Mouse (Mus musculus) spleen, postnatal 14 days (tissue): ENCODE measurements around the gene Plppr1.
"Not testable (repeated sequence)": the region's sequence is repeated elsewhere in the genome, so short reads cannot be mapped to it uniquely, and the experiment has no call there.

Experiments
- DNase-seq, 2 experiments: peaks; one replicate each; pipeline ENCODE4 v3.0.0; 2021 to 2022; ENCODE audit warnings: low spot score in 2 of 2

The Plppr1 gene

DNA sequence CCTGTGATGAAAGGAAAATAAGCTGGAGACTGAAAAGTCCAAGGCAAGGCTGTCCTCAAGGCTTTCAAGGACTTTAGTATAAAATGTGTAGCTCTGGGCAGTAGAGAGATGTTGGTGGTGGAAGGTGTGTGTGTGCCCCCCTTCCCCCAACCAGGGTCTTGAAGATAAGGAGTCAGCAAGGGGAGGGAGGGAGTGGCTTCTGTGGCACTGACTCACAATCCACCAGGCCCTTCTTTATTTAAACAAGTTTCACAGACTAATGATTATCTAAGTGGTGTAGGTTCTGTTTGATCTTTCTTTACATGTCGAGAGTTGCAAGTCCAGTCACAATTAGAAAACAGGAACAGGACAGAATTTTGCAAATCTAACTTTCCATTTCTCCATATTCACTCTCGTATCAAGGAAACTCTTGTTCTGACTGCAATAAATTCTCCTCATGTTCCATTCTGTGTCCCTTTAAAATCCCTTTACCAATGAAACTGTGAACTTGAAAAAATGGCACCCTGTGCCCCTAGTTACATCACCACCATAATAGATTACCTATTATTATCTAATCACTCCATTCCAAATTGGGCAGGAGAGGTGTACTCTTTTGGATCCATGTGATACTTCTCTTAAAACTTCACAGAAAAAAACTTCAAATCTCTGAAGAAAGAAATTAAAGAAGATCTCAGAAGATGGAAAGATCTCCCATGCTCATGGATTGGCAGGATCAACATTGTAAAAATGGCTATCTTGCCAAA is 324.7 kb downstream of the Plppr1 start:
- not testable (repeated sequence) for DNase-seq

GRCm38 (mm10) chr4:49386873-49387272 is 327.8 kb downstream of the Plppr1 start:
- DNase-seq, result no peak
